In genomic region chr4:132532981-132533916, GRCm38 (mm10) we compare ENCODE assay signal across 8 mouse cellular contexts. TPM values are rescaled to one million over a fixed set of nuclear protein-coding genes. Genes with fewer than 3 reads are reported as not detected.
DNase-seq lines count a peak whose midpoint lies in the region; ATAC-seq lines count a peak whose summit lies in the region.

Gene Atpif1, minus strand, starts transcription at chr4:132533659.

- peak; percentile 91 for ATAC-seq in activated CD4-positive, CD25-positive, alpha-beta regulatory T cell, adult 4 months
- peak; percentile 83 for ATAC-seq in common myeloid progenitor, adult 5-6 weeks (replicated peaks; ENCODE audit: low read depth, poor library complexity, severe bottlenecking)
- peak; percentile 78 for ATAC-seq in megakaryocyte-erythroid progenitor cell, adult 5-6 weeks (replicated peaks; ENCODE audit: low FRiP score, low TSS enrichment, poor library complexity, severe bottlenecking)

- intact Hi-C loops in left cerebral cortex, postnatal 10 days (cut with DNase I) = no loop called here

- DNase-seq in gastrocnemius, adult 8-10 months (ENCODE audit: low spot score in 2 of 2) = peak; percentile 63 to 79
- DNase-seq in hindlimb bud, embryonic 11.5 days (ENCODE audit: extremely low spot score, low read depth, low spot score) = peak; percentile 72
- DNase-seq in left cerebral cortex, postnatal 10 days (ENCODE audit: extremely low spot score in 1 of 2, low spot score in 2 of 2) = peak; percentile 84 to 95
- DNase-seq in right cerebral cortex, postnatal 36 days (ENCODE audit: low spot score in 2 of 2) = peak; percentile 82 to 86
- peak; percentile 96 for DNase-seq in yolk sac, embryonic 10.5 days (ENCODE audit: low spot score)

RNA-seq across cellular contexts. Expression of gene Atpif1, which starts in this region (rescaled TPM):
- 100 to 1,000 TPM; 222 to 226 TPM for polyA plus RNA-seq in activated CD4-positive, CD25-positive, alpha-beta regulatory T cell, adult 4 months (2017; shearing (Covaris generic))
- 1,728 and 2,046 TPM in 2 replicates for total RNA-seq in common myeloid progenitor, adult 5-6 weeks (2017)
- total RNA-seq in gastrocnemius, adult 8-10 months (2022) = 10 to 100 TPM; 48.3 to 57.9 (median 49.7) TPM
- total RNA-seq in left cerebral cortex, postnatal 10 days (2021) = 100 to 1,000 TPM; 662 to 668 TPM
- 1,479 and 1,723 TPM in 2 replicates for total RNA-seq in megakaryocyte-erythroid progenitor cell, adult 5-6 weeks (2014; fragmentation: Nextera tagmentation)
- 2,914 and 3,482 TPM in 2 replicates for total RNA-seq in megakaryocyte-erythroid progenitor cell, adult 5-6 weeks (2017)

Comparison
In these comparisons a context has a peak if more than half of its experiments do, and no peak if none do; other contexts are left out.
1. Peak in every context shown above with its lines: DNase-seq and ATAC-seq.
2. RNA of gene Atpif1 (total RNA-seq): 1,479 to 3,482 TPM in megakaryocyte-erythroid progenitor cell, adult 5-6 weeks, 1,728 to 2,046 TPM in common myeloid progenitor, adult 5-6 weeks and 662 to 668 TPM in left cerebral cortex, postnatal 10 days; 48.3 to 57.9 TPM in gastrocnemius, adult 8-10 months; every median in the first group is over 10 times any median in the second.